Mouse (Mus musculus): ENCODE measurements around the gene Zdhhc1.

DNA sequence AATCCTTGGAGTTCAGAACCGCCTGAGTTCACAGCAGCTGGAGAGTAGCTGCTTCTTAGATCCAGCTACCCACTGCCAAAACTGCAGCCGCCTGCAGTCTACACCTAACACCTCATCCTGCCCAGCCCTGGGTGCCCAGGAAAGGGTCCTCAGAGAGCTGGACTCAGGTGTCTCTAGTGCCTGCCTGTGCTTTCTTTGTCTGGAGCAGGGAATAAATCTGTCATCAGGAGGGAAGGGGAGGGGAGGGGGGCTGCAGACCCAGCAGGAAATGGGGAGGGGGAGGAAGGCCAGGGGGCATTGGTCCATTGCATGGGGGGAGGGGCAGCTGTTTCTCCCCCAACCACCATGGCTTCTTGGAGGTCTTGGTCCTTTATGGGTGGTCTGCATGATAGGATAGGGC lies 22.9 kb upstream of the Zdhhc1 start:
- TF ChIP-seq CTCF (IDR thresholded peaks at IDR 0.05; ENCODE audit: insufficient read depth, low read depth, low read length), result no peak
- TF ChIP-seq POLR2A (IDR thresholded peaks at IDR 0.05; ENCODE audit: insufficient read depth, low read depth, low read length), result no peak

All from olfactory bulb, adult 2 months (tissue).